9 mouse cellular contexts compared by ENCODE assay signal in the genomic region with DNA sequence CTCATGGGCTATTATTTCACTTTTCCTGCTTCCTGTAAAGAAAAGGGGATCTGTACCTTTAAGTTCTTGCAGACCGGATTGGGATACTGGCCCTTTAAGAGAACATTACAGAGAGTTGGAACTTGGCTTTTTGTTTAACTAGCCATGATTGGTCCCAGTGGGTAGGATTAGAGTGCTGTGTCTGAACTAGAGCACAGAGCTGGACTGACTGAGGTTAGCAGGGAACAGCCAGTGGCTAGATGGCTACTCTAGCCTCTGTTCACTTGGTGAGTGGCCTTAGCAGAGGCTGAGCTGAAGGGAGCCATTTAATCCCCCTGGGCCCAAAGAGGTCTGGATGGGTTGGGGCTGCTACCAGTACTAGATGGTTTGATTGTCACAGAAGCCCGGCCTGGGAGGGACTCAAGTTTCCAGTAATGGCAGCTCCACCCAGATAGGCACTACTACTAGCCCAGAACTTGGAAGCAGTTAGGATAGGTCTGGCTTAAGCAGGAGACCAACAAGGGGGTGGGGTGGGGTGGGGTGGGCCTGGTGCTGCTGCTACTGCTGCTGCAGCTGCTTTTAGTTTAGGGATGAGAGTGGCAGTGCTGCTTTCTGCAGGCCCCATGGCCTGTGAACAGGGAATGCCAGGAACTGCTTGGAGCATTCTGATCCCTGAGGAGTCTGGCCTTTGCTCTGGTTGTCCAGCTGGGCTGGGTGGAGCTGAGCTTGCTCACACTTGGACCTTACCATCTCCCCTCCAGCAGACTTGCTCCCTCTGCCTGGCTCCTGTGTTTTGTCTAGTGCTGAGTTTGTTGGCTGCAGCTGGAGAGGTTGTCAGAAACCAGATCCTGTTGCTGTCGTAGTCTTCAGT.
A peak's percentile ranks its signal among the peaks of the same experiment; 100 is the strongest.
DNase-seq lines count a peak whose midpoint lies in the region; ATAC-seq and TF ChIP-seq lines count a peak whose summit lies in the region.
"Had no signal": no experiment of that assay in that cellular context is flagged by ENCODE, and none has a peak within 500 bp of the region (broad histone marks: within the 10 kb centered on the region; RNA-seq: fewer than 3 reads in every experiment).

No protein-coding gene starts in this region.

- 0 out of 2 replicates have a peak overlapping the region, but pooled peaks have one; percentile 0 for H3K4me3 ChIP-seq in liver, adult 2 months (ENCODE audit: insufficient read depth, low read depth, low read length)
- H3K4me3 ChIP-seq in forebrain, embryonic 15.5 days: no peak overlapping the region
- peak overlapping the region; percentile 22 for H3K4me3 ChIP-seq in limb, embryonic 13.5 days
- H3K4me3 ChIP-seq in myocyte: peak overlapping the region; percentile 6
- H3K4me3 ChIP-seq: megakaryocyte, embryonic 14.5 days had no signal

- 24% methylated on average over 3 of the region's 3 CpGs for WGBS in liver, adult 2 months
- 32% methylated on average over 3 of the region's 3 CpGs for WGBS in forebrain, embryonic 15.5 days
- 11% methylated on average over 3 of the region's 3 CpGs for WGBS in limb, embryonic 13.5 days

- no peaks in the 10 kb centered on the region for H3K27me3 ChIP-seq in liver, adult 2 months (ENCODE audit: control insufficient read depth, insufficient read depth, low read length)
- H3K27me3 ChIP-seq in forebrain, embryonic 15.5 days: no peaks in the 10 kb centered on the region
- no peaks in the 10 kb centered on the region for H3K27me3 ChIP-seq in limb, embryonic 13.5 days
- no peaks in the 10 kb centered on the region for H3K27me3 ChIP-seq in myocyte (ENCODE audit: control insufficient read depth, insufficient read depth, insufficient read length)

- no peak overlapping the region for H3ac ChIP-seq in myocyte (ENCODE audit: control insufficient read depth, insufficient read length)

- no peaks in the 10 kb centered on the region for H3K9me3 ChIP-seq in forebrain, embryonic 15.5 days
- H3K9me3 ChIP-seq in limb, embryonic 13.5 days: no peaks in the 10 kb centered on the region
- H3K9me3 ChIP-seq: megakaryocyte, embryonic 14.5 days had no signal

- no peak for TF ChIP-seq CTCF in liver, adult 2 months (IDR thresholded peaks at IDR 0.05; ENCODE audit: low read depth, low read length)

- peak; percentile 79 for DNase-seq in liver, adult 2 months (ENCODE audit: extremely low read depth, low read depth, low spot score)
- DNase-seq in liver: no peak
- peak; percentile 61 for DNase-seq in heart, postnatal 4 days
- DNase-seq in cerebellum, adult 9-10 months: no peak
- DNase-seq in cerebellum, adult 8-10 months: no peak

- peak overlapping the region; percentile 35 for H3K27ac ChIP-seq in liver, adult 2 months (replicated peaks; ENCODE audit: insufficient read depth, low read depth, low read length)
- H3K27ac ChIP-seq in forebrain, embryonic 15.5 days (replicated peaks): peak overlapping the region; percentile 25; the same call in 1 of the 2 replicates
- H3K27ac ChIP-seq in limb, embryonic 13.5 days: peak overlapping the region; percentile 94

- H3K79me2 ChIP-seq in liver, adult 2 months (ENCODE audit: control insufficient read depth, insufficient read depth, low read length): peaks cover 11% of the 10 kb centered on the region; the same call in 1 of the 2 replicates
- peaks cover 86% of the 10 kb centered on the region for H3K79me2 ChIP-seq in myocyte (ENCODE audit: control insufficient read depth, insufficient read depth)

- ATAC-seq in forebrain, embryonic 15.5 days (replicated peaks): no peak
- ATAC-seq in limb, embryonic 13.5 days (ENCODE audit: low FRiP score, low read depth): peak; percentile 70

- no peak for TF ChIP-seq POLR2A in liver, adult 2 months (IDR thresholded peaks at IDR 0.05; ENCODE audit: extremely low read depth, insufficient read depth, low read length)
- TF ChIP-seq POLR2A in myocyte (IDR thresholded peaks at IDR 0.05; ENCODE audit: insufficient read length, low read depth): peak; percentile 50

- H3K36me3 ChIP-seq in liver, adult 2 months (ENCODE audit: control insufficient read depth, insufficient read depth, low read length): no peaks in the 10 kb centered on the region
- no peaks in the 10 kb centered on the region for H3K36me3 ChIP-seq in forebrain, embryonic 15.5 days
- no peaks in the 10 kb centered on the region for H3K36me3 ChIP-seq in limb, embryonic 13.5 days
- no peaks in the 10 kb centered on the region for H3K36me3 ChIP-seq in myocyte (ENCODE audit: control insufficient read depth, insufficient read depth)

- H3K4me2 ChIP-seq in forebrain, embryonic 15.5 days (replicated peaks): no peak overlapping the region
- H3K4me2 ChIP-seq in limb, embryonic 13.5 days (replicated peaks): peak overlapping the region; percentile 58
- peak overlapping the region; percentile 82 for H3K4me2 ChIP-seq in myocyte (ENCODE audit: low read depth)

- peak overlapping the region; percentile 28 for H3K9ac ChIP-seq in liver, adult 2 months (ENCODE audit: low read depth, low read length)
- no peak overlapping the region for H3K9ac ChIP-seq in forebrain, embryonic 15.5 days (replicated peaks)
- peak overlapping the region; percentile 46; the same call in 1 of the 2 replicates for H3K9ac ChIP-seq in limb, embryonic 13.5 days

- peaks cover 12% of the 10 kb centered on the region for H3K4me1 ChIP-seq in liver, adult 2 months (ENCODE audit: control insufficient read depth, insufficient read depth, low read length)
- peaks cover 58% of the 10 kb centered on the region for H3K4me1 ChIP-seq in forebrain, embryonic 15.5 days
- H3K4me1 ChIP-seq in limb, embryonic 13.5 days: peaks cover 99% of the 10 kb centered on the region

TF ChIP-seq in myocyte, 11 proteins besides CTCF, POLR2A, EP300 and RAD21:
- no peak for TF ChIP-seq MAX (IDR thresholded peaks at IDR 0.05; ENCODE audit: low read depth)
- peak in 1 of 3 experiments; percentile 39 for TF ChIP-seq MYOD1 (IDR thresholded peaks at IDR 0.05; ENCODE audit: control insufficient read depth in 1 of 3, insufficient read length in 2 of 3, low read depth in 2 of 3)

Comparison
In these comparisons a context has a peak if more than half of its experiments do, and no peak if none do; other contexts are left out.
1. DNase-seq: peak in liver, adult 2 months (single experiment) and heart, postnatal 4 days (single experiment); none in liver (single experiment), cerebellum, adult 9-10 months (single experiment) and cerebellum, adult 8-10 months (single experiment).
2. H3K27ac ChIP-seq: peak in every context shown above with its lines; median percentile 94 in limb, embryonic 13.5 days; 35 in liver, adult 2 months; 25 in forebrain, embryonic 15.5 days.